Mouse (Mus musculus) embryonic fibroblast, embryonic 13.5 days (primary cell): ENCODE results near the gene Klra5. TPM values are rescaled to one million over a fixed set of nuclear protein-coding genes. Genes with fewer than 3 reads are reported as not detected.
"Not testable (repeated sequence)": the region's sequence is repeated elsewhere in the genome, so short reads cannot be mapped to it uniquely, and the experiment has no call there.

Source experiments
- H3K27ac ChIP-seq: 2 replicates; pipeline ENCODE4 v1.5.1; 2012; ENCODE audit warnings: low read length, control low read depth, inconsistent platforms; ENCODE audit not compliant: insufficient read depth
- H3K4me1 ChIP-seq: 2 replicates; pipeline ENCODE4 v1.6.1; 2011; ENCODE audit warnings: low read length; ENCODE audit not compliant: control insufficient read depth, insufficient read depth
- H3K4me3 ChIP-seq: 2 replicates; pipeline ENCODE4 v1.5.1; 2011; ENCODE audit warnings: mild to moderate bottlenecking, control low read depth, low read length; ENCODE audit not compliant: insufficient read depth
- CTCF ChIP-seq: IDR thresholded peaks from 2 replicates; pipeline ENCODE4 v1.5.1; 2011; ENCODE audit warnings: mild to moderate bottlenecking, control low read depth, low read length, moderate library complexity, borderline replicate concordance; ENCODE audit not compliant: insufficient read depth
- POLR2A ChIP-seq: IDR thresholded peaks from 2 replicates; pipeline ENCODE4 v1.6.1; 2011; ENCODE audit warnings: low read depth, mild to moderate bottlenecking, control low read depth, low read length, moderate library complexity
- polyA plus RNA-seq: library from polyadenylated mRNA; stranded (reverse); fragments of >200 nt; gene quantifications from 2 replicates; pipeline ENCODE4 v1.2.4, GENCODE M21; 2011; ENCODE audit warnings: low read depth; ENCODE audit not compliant: missing spikeins, insufficient read length

Klra5 gene
- not detected in 2 replicates for polyA plus RNA-seq

- not testable (repeated sequence) for H3K4me3 ChIP-seq, H3K4me1 ChIP-seq, H3K27ac ChIP-seq
Observed at GRCm38 (mm10) chr6:129917476-129917946, at the start of gene Klra5. TSS of gene Klra5 (minus strand) at chr6:129917650.

- no peak for TF ChIP-seq CTCF
- TF ChIP-seq POLR2A: no peak
Observed at GRCm38 (mm10) chr6:129916996-129917395, 454 bp downstream of the Klra5 start.

GRCm38 (mm10) chr6:129882525-129882924, 34.9 kb downstream of the Klra5 start:
- no peaks in the 10 kb centered on the region for H3K4me1 ChIP-seq
- TF ChIP-seq CTCF: no peak
- no peak for TF ChIP-seq POLR2A
- H3K27ac ChIP-seq: no peak overlapping the region
- H3K4me3 ChIP-seq: no peak overlapping the region

More at GRCm38 (mm10) chr6:129916996-129917395, 454 bp downstream of the Klra5 start:
- H3K4me1 ChIP-seq: no peaks in the 10 kb centered on the region
- H3K27ac ChIP-seq: no peak overlapping the region
- no peak overlapping the region for H3K4me3 ChIP-seq

- Histone ChIP-seq H3K4me3 (no peak within 1 kb of the TSS), H3K27ac (no peak within 1 kb of the TSS), H3K4me1 (no peaks in the 10 kb centered on the region)
- TF ChIP-seq CTCF: no peak
- TF ChIP-seq POLR2A: no peak
Observed at GRCm38 (mm10) chr6:129876549-129876948, 40.9 kb downstream of the Klra5 start, which contains the start of gene Klra17. TSS of gene Klra17 (minus strand) at chr6:129876672.

- H3K27ac ChIP-seq, H3K4me1 ChIP-seq, H3K4me3 ChIP-seq: not testable (repeated sequence)
Observed at GRCm38 (mm10) chr6:129862349-129862748, 55.1 kb downstream of the Klra5 start, which contains the start of gene Gm17631. TSS of gene Gm17631 (plus strand) at chr6:129862649.

Other genes starting within 250 kb of the Klra5 start
- gene Klrc1, start 238.7 kb downstream of the Klra5 start, polyA plus RNA-seq: not detected in 2 replicates
- gene Klri1, start 200.5 kb downstream of the Klra5 start, polyA plus RNA-seq: not detected in 2 replicates
- gene Klri2, start 177.2 kb downstream of the Klra5 start, polyA plus RNA-seq: not detected in 2 replicates
- gene Gm156, start 133.4 kb downstream of the Klra5 start, polyA plus RNA-seq: not detected in 2 replicates
- not detected in 2 replicates for gene Gm17631, start 55.0 kb downstream of the Klra5 start, polyA plus RNA-seq
- gene Klra17, start 41.0 kb downstream of the Klra5 start, polyA plus RNA-seq: not detected in 2 replicates
- gene Klra6, start 109.3 kb upstream of the Klra5 start, polyA plus RNA-seq: not detected in 2 replicates
- 0.42 and 2.4 TPM in 2 replicates for gene Klra4, start 149.6 kb upstream of the Klra5 start, polyA plus RNA-seq
- gene Klra8, start 212.2 kb upstream of the Klra5 start, polyA plus RNA-seq: not detected in 2 replicates